34 mouse cellular contexts compared by ENCODE assay signal in genomic region chr3:92364887-92365286, GRCm38 (mm10). TPM values are rescaled to one million over a fixed set of nuclear protein-coding genes. Genes with fewer than 3 reads are reported as not detected.
"Had no signal": no experiment of that assay in that cellular context is flagged by ENCODE, and none has a peak within 500 bp of the region (broad histone marks: within the 10 kb centered on the region; RNA-seq: fewer than 3 reads in every experiment).

Sprr2f (plus strand) TSS chr3:92365187.

- H3K36me3 ChIP-seq: embryonic facial prominence, embryonic 10.5 days; embryonic facial prominence, embryonic 12.5 days; embryonic facial prominence, embryonic 13.5 days; embryonic facial prominence, embryonic 15.5 days; forebrain, embryonic 10.5 days; forebrain, embryonic 12.5 days; forebrain, embryonic 15.5 days had no signal

- DNase-seq: cerebellum, adult 18-20 months; cerebellum, adult 2 months; cerebellum, adult 8-10 months; cerebellum, adult 9-10 months; cerebellum, adult 9-11 months; cerebellum, postnatal 10 days; cerebellum, postnatal 14 days; cerebellum, postnatal 25 days; cerebellum, postnatal 36 days; embryo, embryonic 11 days; forebrain, postnatal 0 days; gastrocnemius, adult 2 months; gastrocnemius, postnatal 10 days; gastrocnemius, postnatal 14 days; gastrocnemius, postnatal 25 days; gastrocnemius, postnatal 36 days; heart, adult 11 months had no signal

- H3K27ac ChIP-seq: embryonic facial prominence, embryonic 10.5 days; embryonic facial prominence, embryonic 12.5 days; embryonic facial prominence, embryonic 13.5 days; embryonic facial prominence, embryonic 15.5 days; forebrain, embryonic 10.5 days; forebrain, embryonic 12.5 days; forebrain, embryonic 13.5 days; forebrain, embryonic 15.5 days; gastrocnemius, adult 2 months had no signal

- H3K4me2 ChIP-seq: embryonic facial prominence, embryonic 12.5 days; embryonic facial prominence, embryonic 13.5 days; embryonic facial prominence, embryonic 15.5 days; forebrain, embryonic 12.5 days; forebrain, embryonic 13.5 days; forebrain, embryonic 15.5 days had no signal

- H3K9ac ChIP-seq: embryonic facial prominence, embryonic 12.5 days; embryonic facial prominence, embryonic 13.5 days; embryonic facial prominence, embryonic 15.5 days; forebrain, embryonic 12.5 days; forebrain, embryonic 13.5 days; forebrain, embryonic 15.5 days; forebrain, postnatal 0 days had no signal

- ATAC-seq: forebrain, embryonic 13.5 days; forebrain, embryonic 14.5 days; forebrain, embryonic 15.5 days; forebrain, embryonic 16.5 days; forebrain, postnatal 0 days had no signal

- H3K4me3 ChIP-seq: embryonic facial prominence, embryonic 10.5 days; embryonic facial prominence, embryonic 12.5 days; embryonic facial prominence, embryonic 13.5 days; embryonic facial prominence, embryonic 15.5 days; erythroblast, embryonic 14.5 days; forebrain, embryonic 10.5 days; forebrain, embryonic 12.5 days; forebrain, embryonic 13.5 days; forebrain, embryonic 15.5 days; gastrocnemius, adult 2 months had no signal

- H3K27me3 ChIP-seq: embryonic facial prominence, embryonic 12.5 days; embryonic facial prominence, embryonic 13.5 days; embryonic facial prominence, embryonic 15.5 days; forebrain, embryonic 12.5 days; forebrain, embryonic 13.5 days; forebrain, embryonic 15.5 days had no signal

- H3K9me3 ChIP-seq: embryonic facial prominence, embryonic 10.5 days; embryonic facial prominence, embryonic 12.5 days; embryonic facial prominence, embryonic 13.5 days; embryonic facial prominence, embryonic 15.5 days; forebrain, embryonic 10.5 days; forebrain, embryonic 12.5 days; forebrain, embryonic 13.5 days; forebrain, embryonic 15.5 days had no signal

- H3K4me1 ChIP-seq: embryonic facial prominence, embryonic 10.5 days; embryonic facial prominence, embryonic 12.5 days; embryonic facial prominence, embryonic 13.5 days; embryonic facial prominence, embryonic 15.5 days; forebrain, embryonic 10.5 days; forebrain, embryonic 12.5 days; forebrain, embryonic 13.5 days; forebrain, embryonic 15.5 days had no signal

RNA-seq across cellular contexts. Expression of gene Sprr2f, which starts in this region (rescaled TPM):
- polyA plus RNA-seq: cerebellum, adult 2 months; cortical plate, adult 2 months; embryonic facial prominence, embryonic 10.5 days; embryonic facial prominence, embryonic 11.5 days; embryonic facial prominence, embryonic 12.5 days; embryonic facial prominence, embryonic 13.5 days; embryonic facial prominence, embryonic 14.5 days; embryonic facial prominence, embryonic 15.5 days; erythroblast, embryonic 14.5 days; forebrain, embryonic 10.5 days; forebrain, embryonic 11.5 days; forebrain, embryonic 12.5 days; forebrain, embryonic 13.5 days; forebrain, embryonic 14.5 days; forebrain, embryonic 15.5 days; forebrain, embryonic 16.5 days; forebrain, postnatal 0 days; frontal cortex, adult 2 months; gonadal fat pad, adult 2 months had no signal
